Mouse (Mus musculus) CD4-positive helper T cell, adult 2 months (primary cell): Measurements from ENCODE around the gene Ptprcap.
A peak's percentile ranks its signal among the peaks of the same experiment; 100 is the strongest.

Experiments used
- DNase-seq: peaks from one replicate; pipeline ENCODE4 v3.0.0-alpha.2; 2012; ENCODE audit warnings: low read depth, missing footprints, low spot score

The Ptprcap gene

DNA sequence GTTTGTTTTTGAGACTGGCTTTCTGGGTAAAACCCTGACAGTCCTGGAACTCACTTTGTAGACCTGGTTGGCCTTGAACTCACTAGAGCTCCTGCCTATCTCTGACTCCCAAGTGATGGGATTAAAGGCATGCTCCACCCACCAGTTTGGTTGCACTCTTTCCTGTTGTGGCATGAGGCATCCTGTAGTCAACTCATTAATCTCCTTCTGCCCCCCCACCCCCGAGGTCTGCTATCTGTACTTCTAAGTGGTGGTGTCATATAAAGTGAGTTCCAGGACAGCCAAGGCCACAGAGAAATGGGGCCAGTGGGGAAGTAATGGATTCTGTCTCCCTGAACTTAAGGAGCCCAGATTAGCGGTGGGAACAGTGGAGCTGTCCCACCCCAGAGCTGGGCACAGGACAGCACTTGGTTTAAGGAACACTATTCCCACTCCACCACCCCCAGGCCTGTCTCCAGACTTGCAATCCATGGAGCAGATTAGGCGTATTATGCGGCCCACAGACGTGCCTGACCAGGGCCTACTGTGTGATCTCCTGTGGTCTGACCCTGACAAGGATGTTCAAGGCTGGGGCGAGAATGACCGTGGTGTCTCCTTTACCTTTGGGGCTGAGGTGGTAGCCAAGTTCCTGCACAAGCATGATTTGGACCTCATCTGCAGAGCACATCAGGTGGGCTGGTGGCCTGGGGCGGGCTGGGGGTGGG is 40.8 kb downstream of the Ptprcap start:
- peak; percentile 58 for DNase-seq

DNA sequence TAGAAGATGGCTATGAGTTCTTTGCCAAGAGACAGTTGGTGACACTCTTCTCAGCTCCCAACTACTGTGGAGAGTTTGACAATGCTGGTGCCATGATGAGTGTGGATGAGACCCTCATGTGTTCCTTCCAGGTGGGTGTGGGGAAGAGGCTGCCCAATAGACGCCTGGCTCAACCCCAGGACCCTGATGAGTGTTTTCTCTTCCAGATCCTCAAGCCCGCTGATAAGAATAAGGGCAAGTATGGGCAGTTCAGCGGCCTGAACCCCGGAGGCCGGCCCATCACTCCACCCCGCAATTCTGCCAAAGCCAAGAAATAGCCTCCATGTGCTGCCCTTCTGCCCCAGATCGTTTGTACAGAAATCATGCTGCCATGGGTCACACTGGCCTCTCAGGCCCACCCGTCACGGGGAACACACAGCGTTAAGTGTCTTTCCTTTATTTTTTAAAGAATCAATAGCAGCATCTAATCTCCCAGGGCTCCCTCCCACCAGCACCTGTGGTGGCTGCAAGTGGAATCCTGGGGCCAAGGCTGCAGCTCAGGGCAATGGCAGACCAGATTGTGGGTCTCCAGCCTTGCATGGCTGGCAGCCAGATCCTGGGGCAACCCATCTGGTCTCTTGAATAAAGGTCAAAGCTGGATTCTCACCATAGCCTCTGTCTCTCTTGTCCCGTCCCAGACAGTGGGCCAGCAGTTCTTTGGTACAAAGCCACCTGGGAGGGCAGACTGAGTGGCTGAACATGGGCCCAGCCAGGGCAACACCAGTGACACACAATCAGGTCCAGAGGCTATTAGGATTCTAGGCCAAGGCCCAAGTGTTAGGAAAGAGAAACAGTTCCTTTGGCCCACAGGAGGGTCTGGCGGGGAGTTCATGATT is 41.6 kb downstream of the Ptprcap start:
- DNase-seq, result no peak

DNA sequence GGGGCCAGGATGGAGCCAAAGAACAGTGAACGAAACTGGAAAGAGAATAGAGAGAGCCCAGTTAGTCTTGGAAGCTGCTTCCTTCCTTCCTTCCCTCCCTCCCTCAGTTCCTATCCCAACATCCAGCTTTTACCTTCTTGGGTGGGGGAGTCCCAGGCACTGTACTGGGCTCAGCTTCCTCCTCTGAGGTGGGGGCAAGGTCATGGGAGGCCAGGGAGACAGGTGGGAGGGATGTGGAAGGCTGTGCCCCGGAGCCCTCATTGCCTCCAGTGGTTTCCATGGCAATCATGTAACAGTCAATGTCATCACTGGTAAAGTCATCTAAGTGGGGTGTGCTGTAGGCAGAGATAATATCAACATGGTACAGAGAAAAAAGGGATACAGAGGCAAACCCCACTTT is 42.6 kb downstream of the Ptprcap start:
- DNase-seq, result peak; percentile 25

GRCm38 (mm10) chr19:4196548-4196947 is 43.1 kb downstream of the Ptprcap start:
- no peak for DNase-seq

DNA sequence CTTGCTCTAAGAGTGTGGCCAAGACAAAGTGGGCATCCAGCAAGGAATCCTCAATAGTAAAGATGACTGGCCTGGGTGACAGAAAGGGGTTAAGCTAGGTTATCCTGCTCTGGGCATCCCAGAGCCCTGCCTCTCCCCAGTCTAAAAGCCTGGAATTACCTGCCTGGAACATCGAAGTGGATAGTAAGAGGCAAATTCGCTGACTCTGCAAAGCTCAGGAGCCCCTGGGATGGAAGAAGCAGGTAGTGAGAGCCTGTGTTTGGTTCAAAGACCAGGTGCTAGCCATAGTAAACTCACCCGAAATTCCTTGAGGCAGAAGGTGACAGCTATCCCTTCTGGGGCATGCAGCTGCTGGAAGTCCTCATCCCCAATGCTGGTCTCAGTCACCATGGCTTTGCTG is 43.8 kb downstream of the Ptprcap start:
- DNase-seq, result no peak

DNA sequence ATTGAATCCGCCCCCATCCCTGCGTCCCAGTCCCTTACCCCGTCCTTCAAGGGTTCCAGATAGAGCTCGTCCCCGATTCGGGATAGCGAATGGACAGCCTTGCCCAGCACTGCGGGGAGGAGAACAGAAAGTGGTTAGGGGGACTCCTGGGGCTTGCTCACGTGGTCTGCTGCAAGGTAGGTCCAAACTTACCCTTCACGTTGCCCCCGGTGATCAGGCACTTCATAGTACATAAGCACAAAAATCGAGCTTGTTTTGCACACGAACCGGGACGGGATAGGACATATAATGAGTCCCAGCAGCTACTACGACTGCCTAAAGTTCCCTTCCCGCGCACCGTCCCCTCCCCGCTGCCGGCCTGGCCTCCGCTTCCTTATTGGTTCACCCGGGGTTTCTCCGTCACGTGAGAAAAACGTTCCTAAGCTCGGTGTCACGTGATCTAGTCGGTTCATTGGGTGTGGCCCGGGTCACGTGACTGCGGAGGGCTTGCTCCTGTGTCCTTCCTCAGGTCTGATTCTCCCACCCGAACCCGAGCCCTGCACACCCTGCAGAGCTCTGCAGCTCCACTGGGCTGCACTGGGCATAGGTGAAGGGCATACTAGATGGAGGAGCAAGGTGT is 48.0 kb downstream of the Ptprcap start, which contains the start of gene Rad9a:
Gene Rad9a (minus strand): TSS at position 372 of the 619 bp plus-strand sequence.
- DNase-seq, result peak; percentile 95

DNA sequence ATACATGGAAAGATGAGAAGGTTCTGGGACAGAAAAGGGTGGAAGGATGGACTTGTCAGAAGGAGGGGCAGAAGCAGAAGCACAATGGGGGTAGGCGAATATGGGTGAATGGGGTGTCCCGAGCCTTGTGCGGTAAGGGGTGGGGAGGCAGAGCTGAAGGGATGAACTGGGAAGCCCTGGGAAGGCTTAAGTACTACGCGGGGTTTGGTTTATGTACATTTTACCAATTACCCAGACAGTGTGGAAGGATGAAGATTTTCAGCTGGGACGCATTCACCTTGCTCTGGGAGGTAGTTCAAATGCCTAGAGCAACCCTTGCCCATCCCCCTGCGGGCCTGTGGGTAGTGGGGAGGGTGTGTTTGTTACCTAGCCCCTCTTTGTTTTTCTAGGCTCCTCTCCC is 48.7 kb downstream of the Ptprcap start:
- DNase-seq, result no peak

- peak; percentile 74 for DNase-seq
These were observed 49.7 kb downstream of the Ptprcap start for GRCm38 (mm10) chr19:4203148-4203547.

GRCm38 (mm10) chr19:4203604-4204326 is 50.4 kb downstream of the Ptprcap start:
- peak; percentile 66 for DNase-seq

DNA sequence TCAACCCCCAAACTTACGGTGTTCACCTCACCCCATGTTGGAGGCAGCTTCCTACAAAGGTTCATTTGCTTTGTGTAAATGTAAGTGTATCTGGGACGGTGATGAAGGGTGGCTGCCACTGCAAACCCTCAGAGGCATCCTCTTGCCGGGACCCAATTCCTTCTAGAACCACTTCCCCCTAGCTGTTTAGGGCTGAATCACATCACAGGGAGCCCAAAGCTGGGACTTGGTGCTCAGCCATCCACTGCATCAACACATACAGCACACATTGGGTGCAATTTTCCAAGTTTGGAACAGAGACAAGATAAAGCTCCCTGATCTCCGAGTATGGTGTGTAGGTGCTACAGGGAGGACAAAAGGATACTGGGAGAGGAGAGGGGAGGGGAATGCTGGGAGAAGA is 51.5 kb downstream of the Ptprcap start:
- DNase-seq, result peak; percentile 42
